In the genomic region with DNA sequence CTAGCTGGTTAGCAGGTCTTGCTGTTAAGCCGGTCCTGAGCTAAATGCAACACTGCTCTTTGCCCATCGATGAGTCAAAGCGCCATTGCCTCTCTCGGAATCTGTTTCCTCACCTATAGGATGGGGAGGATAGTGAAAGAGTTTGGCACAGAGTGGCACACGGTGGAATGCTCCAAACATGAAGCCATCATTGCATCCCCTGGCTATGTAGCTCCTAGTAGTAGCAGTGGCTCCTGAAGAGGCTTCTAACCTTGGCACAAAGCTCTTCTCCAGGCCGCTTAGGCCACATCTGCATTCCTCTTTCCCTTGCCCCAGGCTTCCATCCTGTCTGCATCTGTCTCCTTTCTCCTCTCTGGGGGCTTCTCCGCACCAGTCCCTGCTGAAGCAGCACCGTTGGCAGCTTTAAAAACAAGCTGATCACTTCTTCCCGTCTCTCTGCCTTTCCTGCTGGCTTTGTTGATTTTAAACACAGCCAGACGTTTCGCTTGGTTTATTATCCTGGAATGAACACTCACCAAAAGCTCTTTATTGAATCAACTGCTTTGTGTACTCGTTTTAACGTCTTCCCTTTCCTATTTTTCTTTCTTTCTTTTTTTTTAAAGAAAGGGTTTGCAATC, we compare ENCODE assay signal across 9 mouse cellular contexts.
DNase-seq lines count a peak whose midpoint lies in the region; ATAC-seq and TF ChIP-seq lines count a peak whose summit lies in the region.
"Had no signal": no experiment of that assay in that cellular context is flagged by ENCODE, and none has a peak within 500 bp of the region (broad histone marks: within the 10 kb centered on the region; RNA-seq: fewer than 3 reads in every experiment).

No protein-coding gene starts in this region.

- H3K36me3 ChIP-seq in E14TG2a.4 (ENCODE audit: insufficient read depth, low read length), result no peaks in the 10 kb centered on the region
- H3K36me3 ChIP-seq in hindbrain, embryonic 10.5 days, result peaks cover 23% of the 10 kb centered on the region
- H3K36me3 ChIP-seq in midbrain, embryonic 11.5 days (ENCODE audit: control insufficient read depth, insufficient read depth, low read length), result no peaks in the 10 kb centered on the region

- H3K27me3 ChIP-seq in E14TG2a.4 (ENCODE audit: insufficient read depth, low read length), result peaks cover 6% of the 10 kb centered on the region; the same call in 1 of the 2 replicates
- peaks cover 10% of the 10 kb centered on the region for H3K27me3 ChIP-seq in hindbrain, embryonic 10.5 days (ENCODE audit: insufficient read depth, poor library complexity, severe bottlenecking)
- no peaks in the 10 kb centered on the region; the same call in 1 of the 2 replicates for H3K27me3 ChIP-seq in midbrain, embryonic 11.5 days (ENCODE audit: control insufficient read depth, insufficient read depth, low read length)

- peak overlapping the region; percentile 73; the same call in 1 of the 2 replicates for H3K4me3 ChIP-seq in E14TG2a.4 (replicated peaks; ENCODE audit: low read length)
- no peak overlapping the region for H3K4me3 ChIP-seq in hindbrain, embryonic 10.5 days
- no peak overlapping the region for H3K4me3 ChIP-seq in midbrain, embryonic 11.5 days (ENCODE audit: low read depth, low read length)

- H3K9me3 ChIP-seq in E14TG2a.4 (ENCODE audit: low read length), result no peaks in the 10 kb centered on the region
- no peaks in the 10 kb centered on the region for H3K9me3 ChIP-seq in hindbrain, embryonic 10.5 days
- H3K9me3 ChIP-seq in midbrain, embryonic 11.5 days (ENCODE audit: control insufficient read depth, low read length), result no peaks in the 10 kb centered on the region

- TF ChIP-seq CTCF in E14TG2a.4 (conservative IDR thresholded peaks at IDR 0.05; ENCODE audit: low read length), result no peak
- no peak for TF ChIP-seq CTCF in brain, embryonic 14.5 days (IDR thresholded peaks at IDR 0.05; ENCODE audit: borderline replicate concordance, extremely low read depth, insufficient read depth, insufficient read length)

- peak overlapping the region; percentile 87 for H3K27ac ChIP-seq in hindbrain, embryonic 10.5 days
- peak overlapping the region; percentile 85 for H3K27ac ChIP-seq in midbrain, embryonic 11.5 days (ENCODE audit: low read depth, low read length)

- peak overlapping the region; percentile 26 for H3K9ac ChIP-seq in midbrain, embryonic 11.5 days (ENCODE audit: low read length)

- peak; percentile 68 for DNase-seq in brain, embryonic 14.5 days (ENCODE audit: low read depth)
- peak; percentile 29 for DNase-seq in hindbrain, embryonic 10.5 days (ENCODE audit: low spot score)
- DNase-seq in midbrain, embryonic 11.5 days (ENCODE audit: low spot score, missing footprints), result peak; percentile 91
- DNase-seq in adrenal gland, adult 2 months, result no peak
- DNase-seq in layer of hippocampus, adult 8-10 months (ENCODE audit: low spot score in 2 of 2), result no peak
- DNase-seq: thymus, adult 2 months had no signal

- peak overlapping the region; percentile 32; the same call in 1 of the 2 replicates for H3K4me2 ChIP-seq in midbrain, embryonic 11.5 days
- H3K4me2 ChIP-seq: liver, embryonic 11.5 days had no signal

- peaks cover 20% of the 10 kb centered on the region; the same call in 1 of the 2 replicates for H3K4me1 ChIP-seq in E14TG2a.4 (replicated peaks; ENCODE audit: low read depth, low read length)
- H3K4me1 ChIP-seq in hindbrain, embryonic 10.5 days (replicated peaks), result peaks cover 73% of the 10 kb centered on the region
- peaks cover 28% of the 10 kb centered on the region for H3K4me1 ChIP-seq in midbrain, embryonic 11.5 days (ENCODE audit: control insufficient read depth, insufficient read depth, low read length)

- 39% methylated on average over 13 of the region's 13 CpGs for WGBS in hindbrain, embryonic 10.5 days
- 47% methylated on average over 13 of the region's 13 CpGs for WGBS in midbrain, embryonic 11.5 days

- ATAC-seq in midbrain, embryonic 11.5 days (ENCODE audit: low FRiP score), result no peak
- no peak for ATAC-seq in megakaryocyte-erythroid progenitor cell, adult 5-6 weeks (replicated peaks; ENCODE audit: low FRiP score, low TSS enrichment, poor library complexity, severe bottlenecking)

- no peak for TF ChIP-seq POLR2A in brain, embryonic 14.5 days (IDR thresholded peaks at IDR 0.05; ENCODE audit: borderline replicate concordance, extremely low read depth, insufficient read depth, insufficient read length, poor library complexity, severe bottlenecking)

Comparison
In these comparisons a context has a peak if more than half of its experiments do, and no peak if none do; other contexts are left out.
1. DNase-seq: peak in brain, embryonic 14.5 days (single experiment), hindbrain, embryonic 10.5 days (single experiment) and midbrain, embryonic 11.5 days (single experiment); none in adrenal gland, adult 2 months (single experiment) and layer of hippocampus, adult 8-10 months (0 of 2).